Mouse (Mus musculus): Measurements from ENCODE around the gene B230104I21Rik.
A peak's percentile ranks its signal among the peaks of the same experiment; 100 is the strongest.

The B230104I21Rik gene

DNA sequence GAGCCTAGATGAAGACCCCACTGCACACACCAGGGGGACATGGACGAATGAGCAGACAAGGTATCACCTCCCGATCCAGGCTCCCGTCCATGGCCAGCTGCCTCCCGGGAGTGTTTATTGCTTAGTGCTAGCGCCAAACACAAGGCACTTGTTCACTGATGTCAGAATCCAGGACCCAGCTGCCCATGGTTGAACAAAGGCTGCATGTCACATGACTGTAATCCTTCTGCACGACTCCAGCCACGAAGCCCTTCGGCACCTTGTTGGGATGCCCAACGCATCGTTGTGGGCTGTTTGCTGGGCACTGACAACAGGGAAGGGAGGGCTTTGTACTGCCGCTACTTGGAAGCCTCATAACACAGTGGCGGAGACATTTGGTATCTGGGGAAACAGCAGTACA is at the start of gene B230104I21Rik:
Gene B230104I21Rik, plus strand, starts transcription at position 367 of the 400 bp plus-strand sequence.
- no peak for DNase-seq

DNA sequence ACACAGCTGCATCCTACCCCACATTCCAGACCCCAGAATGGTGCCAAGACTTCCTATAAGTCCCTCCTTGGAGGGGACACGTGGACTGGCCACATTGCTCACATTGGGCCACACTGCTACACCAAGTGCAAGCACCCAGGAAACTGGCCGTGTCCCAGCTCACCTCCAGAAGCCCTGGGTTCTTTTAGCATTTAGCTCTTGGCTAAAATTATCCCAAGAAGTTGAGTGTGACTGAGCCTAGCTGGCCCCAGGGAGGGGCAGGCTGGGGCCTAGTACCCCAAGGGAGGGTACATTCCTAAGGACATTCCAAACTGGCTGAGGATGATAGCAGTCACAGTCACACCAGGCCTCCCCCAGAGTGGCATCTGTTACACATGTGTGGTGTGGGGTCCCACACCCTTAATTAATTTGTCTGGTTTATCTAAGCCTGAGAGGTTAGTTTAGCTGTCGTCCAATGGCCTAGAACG is 42.2 kb upstream of the B230104I21Rik start:
- no peak for DNase-seq

DNA sequence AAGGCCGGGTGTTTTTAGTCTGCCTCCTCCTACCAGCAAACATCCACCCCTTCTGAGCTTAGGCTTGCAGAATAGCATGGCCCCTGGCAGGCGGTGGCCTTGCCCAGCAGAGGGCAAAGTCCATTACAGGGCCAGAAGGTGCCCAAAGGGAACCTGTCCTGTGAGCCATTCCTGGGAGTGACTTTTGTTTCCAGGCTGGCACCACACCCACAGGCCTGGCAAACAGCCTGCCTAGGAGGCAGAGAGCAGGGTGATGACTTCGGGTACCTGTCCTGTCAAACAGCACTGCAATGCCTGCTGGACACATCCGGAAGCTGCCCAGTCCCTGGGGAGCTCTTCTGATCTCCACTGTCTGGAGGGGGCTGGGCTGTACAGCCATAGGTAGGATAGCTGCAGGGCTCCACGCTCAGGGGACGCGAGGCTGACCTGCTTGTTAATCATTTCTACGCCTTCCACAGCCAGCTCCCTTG is 41.6 kb upstream of the B230104I21Rik start:
- no peak for DNase-seq

DNA sequence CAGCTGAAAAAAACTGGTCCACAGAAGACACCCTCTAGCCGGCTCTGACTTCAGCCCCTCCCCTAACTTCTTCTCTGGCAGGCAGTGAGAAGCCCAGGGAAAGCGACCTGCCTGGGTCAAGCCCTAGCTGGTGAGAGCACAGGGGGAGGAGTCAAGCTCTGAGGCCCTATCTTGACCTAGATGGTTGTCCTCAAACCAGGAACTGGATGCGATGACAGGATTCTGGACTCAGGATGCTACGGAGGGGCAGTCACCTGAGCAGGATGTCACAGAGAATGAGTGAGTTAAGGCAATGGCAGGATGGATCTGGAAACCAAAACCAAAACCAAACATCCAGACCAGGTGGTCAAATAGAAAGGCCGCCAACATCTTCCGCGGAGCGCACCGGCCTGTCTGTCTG is 38.2 kb upstream of the B230104I21Rik start:
- no peak for DNase-seq

DNA sequence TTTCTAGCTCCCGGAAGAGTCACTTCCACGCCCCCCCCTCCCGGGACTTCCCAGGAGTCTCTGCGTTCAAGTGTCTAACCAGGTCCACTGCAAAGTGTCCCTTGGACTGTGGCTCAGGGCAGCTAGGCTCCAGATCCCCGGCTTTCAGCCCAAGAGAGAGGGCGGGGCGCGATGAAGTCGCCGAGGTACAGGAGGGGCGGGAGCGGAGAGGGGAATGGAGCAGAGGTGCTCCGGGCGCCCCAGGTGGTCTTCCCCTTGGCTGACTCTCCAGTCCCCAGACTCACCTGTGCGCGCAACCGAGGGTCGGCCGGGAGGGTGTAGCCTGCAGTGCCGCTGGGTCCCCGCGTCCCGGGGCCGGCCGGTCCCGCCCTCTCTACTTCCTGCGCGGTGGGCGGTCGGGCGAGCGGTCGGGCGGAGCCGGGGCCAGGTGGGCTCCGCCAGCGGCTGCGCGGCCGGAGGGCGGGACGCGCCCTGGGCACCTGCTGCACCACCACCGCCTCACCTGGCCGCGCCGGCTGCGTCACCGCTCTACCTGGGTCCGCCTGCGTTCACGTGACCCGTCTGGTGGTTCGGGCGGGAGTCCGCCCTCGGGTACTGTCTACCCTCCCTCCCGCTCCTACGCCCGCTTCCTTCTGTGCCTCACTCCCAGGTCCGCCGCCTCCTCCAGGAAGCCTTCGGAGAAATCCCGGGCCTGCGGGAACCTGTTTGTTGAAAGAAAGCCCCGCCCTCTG is 36.2 kb upstream of the B230104I21Rik start:
- DNase-seq, result peak; percentile 94

DNA sequence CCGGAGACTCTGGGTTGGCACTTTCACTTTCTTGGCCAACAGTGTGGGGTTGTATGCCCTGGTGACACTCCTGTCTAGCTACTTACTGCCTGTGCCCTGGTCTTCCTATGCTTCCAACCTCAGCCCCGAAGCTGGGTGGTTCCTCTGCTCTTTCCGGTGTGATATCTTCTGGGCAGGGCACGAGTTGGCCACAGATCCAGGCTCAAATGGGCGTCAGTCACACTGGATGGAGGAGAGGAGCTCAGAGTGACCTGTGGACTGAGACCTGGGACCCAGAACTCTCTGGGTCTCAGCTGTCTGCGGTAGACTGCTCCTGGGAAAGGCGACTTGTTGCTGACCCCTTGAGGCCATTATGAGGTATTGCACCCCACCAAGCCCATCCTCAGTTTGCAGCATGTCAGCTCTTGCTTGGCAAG is 34.5 kb upstream of the B230104I21Rik start, which contains the start of gene Arhgef16:
Gene Arhgef16, minus strand, starts transcription at position 211 of the 416 bp plus-strand sequence.
- DNase-seq, result peak; percentile 93

DNA sequence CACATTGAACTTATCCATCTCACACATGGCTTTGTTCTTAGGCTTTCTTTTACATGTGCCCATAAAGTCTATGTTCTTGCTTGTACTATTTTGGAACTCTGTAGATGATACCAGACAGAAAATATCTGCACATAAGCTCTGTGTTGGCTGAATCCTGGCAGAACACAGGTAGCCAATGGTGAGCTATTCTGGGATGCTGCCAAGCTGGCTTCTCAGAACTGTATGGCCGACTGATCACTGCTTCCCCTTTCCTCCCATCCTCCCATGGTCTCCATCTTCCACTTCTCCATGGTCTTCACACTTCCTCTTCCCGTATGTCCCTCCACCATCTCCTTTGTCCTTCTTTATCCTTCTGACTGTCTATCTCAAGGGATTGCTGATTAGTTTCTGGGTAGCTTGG is 26.8 kb upstream of the B230104I21Rik start:
- no peak for DNase-seq

DNA sequence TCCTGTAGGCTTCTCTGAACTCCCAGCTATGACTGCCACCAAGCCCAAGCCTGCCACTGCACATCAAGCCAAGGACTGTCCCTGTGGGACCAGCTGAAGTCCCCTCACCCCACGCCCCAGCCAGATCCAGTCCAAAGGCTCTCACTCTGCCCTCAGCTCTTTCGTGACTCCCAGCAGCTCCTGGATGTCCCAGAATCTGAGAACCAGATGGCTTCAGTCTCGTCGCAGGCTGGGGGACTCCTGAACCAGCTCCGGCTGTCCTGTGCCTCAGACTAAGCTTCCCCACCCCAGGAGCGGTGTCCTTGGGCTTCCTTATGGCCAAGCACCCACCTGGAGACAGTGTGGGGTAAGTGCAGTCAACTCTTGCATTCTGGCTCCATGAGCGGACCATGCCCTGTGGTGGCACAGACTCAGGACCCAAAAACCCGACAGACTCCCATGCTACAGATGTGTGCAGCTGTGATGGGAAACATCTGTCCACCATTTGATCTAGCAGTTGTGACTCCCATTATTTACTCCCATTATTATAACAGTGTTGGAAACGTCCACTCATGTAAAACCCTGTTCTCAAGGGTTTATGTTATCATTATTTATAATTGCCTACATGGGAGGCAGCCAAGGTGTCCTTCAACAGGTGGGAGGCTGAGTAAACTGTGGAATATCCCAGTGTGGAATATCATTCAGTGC is 25.2 kb upstream of the B230104I21Rik start:
- no peak for DNase-seq

DNA sequence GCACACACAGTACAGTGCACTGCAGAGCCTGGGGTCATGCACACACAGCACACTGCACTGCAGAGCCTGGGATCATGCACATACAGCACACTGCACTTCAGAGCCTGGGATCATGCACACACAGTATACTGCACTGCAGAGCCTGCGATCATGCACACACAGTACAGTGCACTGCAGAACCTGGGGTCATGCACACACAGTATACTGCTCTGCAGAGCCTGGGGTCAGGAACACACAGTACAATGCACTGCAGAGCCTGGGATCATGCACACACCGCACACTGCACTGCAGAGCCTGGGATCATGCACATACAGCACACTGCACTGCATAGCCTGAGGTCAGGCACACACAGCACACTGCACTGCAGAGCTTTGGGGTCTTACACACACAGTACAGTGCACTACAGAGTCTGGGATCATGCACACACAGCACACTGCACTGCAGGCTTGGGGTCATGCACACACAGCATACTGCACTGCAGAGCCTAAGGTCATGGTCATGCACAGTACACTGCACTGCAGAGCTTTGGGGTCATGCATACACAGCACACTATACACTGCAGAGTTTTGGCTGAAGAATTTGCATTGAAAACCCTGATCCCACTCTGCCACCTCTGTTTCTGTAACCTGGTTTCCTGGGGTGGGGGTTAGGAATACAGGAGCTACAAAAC is 23.6 kb upstream of the B230104I21Rik start:
- DNase-seq, result no peak

DNA sequence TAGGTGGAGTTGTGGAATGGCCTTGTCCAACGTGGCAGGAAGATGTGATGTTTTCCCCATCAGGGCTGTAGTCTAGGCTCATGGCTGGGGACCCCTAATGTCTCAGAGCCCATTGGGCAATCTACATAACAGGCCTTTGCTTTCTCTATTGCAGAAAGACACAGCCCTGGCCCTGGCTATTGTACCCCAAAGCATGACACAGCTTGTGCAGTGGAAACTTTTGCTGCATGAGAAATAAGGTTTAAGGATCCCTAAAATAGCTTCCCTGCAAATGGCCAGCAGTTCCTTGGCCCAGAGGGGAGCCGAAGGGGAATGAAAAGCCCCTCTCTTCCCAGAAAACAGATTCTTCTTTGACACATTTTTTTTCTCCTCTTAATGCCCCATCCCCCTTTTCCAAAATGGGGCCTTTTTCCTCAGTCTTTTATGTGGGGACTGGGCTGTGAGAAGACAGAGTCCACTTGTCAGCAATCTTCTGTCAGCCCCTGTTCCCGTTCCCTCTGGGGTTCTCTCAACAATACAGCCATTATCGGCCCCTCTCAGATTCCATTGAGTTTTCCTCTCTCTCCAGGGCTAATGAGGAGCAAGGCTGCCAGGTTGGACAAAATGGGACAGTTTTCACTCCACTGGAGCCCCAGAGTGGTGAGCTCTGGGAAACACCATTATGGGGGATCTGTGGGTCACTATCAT is 22.8 kb upstream of the B230104I21Rik start:
- no peak for DNase-seq

DNA sequence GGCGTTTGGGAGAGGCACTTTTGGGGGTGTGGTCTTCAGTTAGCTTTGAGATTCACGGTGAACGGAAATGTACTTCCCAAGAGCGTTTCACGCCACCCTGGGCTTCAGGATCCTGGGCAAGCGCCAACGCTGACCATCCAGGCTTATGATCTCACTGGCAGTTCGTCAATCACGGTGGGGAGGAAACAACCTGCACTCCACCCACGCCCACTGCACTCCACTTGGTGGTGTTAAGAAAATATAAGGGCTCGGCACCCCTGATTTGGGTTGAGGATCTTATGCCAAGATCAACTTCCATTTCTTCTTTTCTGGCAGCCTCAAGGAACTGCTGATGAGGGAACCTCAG is 22.3 kb upstream of the B230104I21Rik start:
- DNase-seq, result no peak

DNA sequence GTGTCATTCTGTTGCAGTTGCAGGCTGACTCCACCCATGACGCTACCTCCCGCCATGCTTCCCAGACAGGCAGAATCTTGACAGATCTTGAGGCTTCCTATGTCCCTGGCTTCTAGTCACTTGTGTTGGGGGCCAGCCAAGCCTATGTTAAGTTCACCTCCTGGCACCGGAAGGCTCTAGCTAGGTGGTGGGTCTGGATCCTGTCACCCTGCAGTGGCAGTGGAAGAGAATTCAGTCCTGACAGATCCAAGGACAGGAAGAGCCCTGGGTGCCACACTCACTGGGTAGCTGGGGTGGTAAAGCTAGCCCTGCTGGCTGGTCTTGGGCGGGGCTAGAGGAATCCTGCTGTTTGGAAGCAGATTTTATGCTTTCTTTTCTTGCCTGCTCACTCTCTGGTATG is 10.5 kb upstream of the B230104I21Rik start:
- peak; percentile 94 for DNase-seq

DNA sequence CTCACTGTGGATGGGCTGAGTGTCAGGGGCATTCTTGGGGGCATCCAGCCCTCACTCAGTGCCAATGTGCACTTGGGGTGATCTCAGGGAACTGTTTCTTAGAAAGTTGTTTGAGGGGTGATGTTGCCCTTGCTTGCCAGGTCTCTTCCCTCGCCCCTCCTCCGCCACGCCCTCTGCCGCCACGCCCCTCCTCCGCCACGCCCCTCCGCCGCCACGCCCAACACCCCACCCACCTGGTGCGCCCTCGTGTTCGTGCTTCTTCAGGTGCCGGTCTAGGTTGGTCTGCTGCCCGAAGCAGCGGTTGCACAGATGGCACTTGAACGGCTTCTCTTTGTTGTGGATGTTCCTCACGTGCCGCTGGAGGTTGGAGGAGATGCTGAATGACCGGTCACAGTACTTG is 7.5 kb upstream of the B230104I21Rik start:
- DNase-seq, result no peak

DNA sequence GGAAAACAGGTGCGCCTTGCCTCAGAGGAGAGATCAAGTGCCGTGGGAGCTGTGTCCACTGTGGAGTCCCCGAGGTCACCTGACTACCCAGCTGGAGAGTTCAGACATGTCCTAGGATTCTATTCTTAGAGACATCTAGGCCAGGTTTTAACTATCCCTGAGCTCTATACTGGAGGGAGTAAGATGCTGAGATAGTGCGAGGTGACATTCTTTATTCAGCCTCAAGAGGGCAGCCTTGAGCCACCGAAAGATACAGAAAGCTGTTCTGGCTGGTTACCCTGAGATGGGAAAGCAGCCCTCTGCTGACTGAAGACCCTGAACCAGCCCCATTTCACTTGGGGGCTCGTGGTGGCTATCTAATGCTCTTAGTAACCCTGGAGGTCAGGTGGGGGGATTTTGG is 7.1 kb upstream of the B230104I21Rik start:
- peak; percentile 95 for DNase-seq

DNA sequence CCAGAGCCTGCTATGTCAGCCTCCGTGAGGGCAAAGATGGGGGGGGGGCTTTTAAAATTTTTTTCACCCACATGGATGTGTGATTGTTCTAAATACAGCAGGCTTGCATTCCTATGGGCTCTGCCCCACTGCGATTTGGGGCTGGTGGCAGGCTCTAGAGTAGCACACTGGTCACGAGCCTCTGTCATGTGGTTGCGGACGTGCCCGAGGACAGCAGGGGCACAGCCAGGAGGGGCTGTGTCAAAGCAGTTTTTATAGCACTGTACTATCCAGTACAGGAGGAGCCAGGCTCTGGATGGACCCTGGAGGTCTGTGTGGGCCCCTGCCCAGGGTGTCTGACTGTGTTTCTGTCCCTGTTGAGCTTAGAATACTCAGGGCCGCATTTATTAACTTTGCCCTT is 5.9 kb upstream of the B230104I21Rik start:
- DNase-seq, result peak; percentile 98

DNA sequence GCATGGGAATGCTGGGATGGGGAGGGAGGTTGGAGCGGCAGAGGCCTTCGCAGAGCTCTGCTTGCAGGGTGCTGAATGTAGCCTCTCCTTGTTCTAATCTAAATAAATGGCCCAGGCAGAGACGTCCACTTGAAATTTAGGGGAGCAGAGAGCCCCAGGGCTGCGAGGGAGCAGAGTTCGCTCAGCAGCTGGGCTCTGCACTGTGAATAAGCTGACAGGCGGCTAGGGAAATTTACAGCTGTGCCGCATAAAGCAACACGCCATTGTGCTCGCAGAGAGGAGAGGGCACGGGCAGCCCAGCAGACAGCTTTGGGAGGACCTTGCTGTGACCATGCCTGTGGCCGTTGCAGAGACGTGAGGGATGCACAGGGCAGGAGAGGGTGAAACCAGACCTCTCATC is 4.7 kb upstream of the B230104I21Rik start:
- DNase-seq, result no peak

DNA sequence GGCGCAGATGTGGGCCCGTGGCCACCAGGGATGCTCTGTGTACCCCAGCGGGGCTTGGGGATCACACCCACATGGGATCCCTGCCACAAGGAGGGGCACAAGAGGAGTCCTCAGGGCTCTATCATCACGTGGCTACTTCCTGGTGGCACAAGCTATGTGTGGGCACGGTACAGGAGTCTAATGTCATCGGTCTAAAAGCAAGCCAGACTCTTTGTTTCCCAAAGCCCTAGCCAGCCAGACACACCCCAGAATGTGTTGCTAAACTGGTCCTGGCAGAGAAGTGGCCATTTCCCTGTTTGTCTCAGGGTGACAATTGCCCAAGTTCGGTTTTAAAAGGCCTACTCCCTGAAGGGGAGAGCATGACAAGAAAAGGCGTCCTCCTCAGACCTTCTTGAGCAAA is 2.6 kb upstream of the B230104I21Rik start:
- DNase-seq, result peak; percentile 96

DNA sequence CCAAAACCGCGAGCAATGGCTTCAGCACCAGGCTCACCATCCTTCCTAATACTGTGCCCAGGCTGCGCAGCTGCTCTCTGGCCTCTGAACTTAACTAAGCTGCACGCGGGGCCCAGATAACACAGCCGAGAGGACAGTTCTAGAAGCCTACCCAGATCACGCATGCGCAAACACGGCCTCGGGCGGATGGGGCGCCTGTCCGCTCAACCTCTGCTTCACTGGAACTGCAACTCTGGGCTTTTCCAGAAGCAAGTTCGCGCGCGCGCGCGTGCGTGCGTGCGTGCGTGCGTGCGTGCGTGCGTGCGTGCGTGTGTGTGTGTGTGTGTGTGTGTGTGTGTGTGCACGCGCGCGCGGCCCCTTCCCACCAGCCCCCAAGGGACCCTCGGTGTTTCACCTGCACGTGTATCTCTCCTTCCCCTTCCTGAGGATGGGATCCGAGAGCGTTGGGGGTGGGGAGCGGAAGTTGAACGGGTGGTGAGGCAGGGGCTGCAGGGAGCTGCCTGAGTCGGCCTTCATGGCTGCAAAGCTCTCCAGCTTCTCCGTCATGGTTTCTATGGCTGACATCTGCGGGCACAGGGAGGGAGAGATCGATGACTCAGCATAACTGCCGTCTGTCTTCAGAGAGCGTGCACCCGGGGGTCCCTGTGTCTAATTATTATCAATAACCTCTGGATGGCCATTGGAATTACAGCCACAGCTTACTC is 1.1 kb upstream of the B230104I21Rik start:
- peak; percentile 96 for DNase-seq

DNA sequence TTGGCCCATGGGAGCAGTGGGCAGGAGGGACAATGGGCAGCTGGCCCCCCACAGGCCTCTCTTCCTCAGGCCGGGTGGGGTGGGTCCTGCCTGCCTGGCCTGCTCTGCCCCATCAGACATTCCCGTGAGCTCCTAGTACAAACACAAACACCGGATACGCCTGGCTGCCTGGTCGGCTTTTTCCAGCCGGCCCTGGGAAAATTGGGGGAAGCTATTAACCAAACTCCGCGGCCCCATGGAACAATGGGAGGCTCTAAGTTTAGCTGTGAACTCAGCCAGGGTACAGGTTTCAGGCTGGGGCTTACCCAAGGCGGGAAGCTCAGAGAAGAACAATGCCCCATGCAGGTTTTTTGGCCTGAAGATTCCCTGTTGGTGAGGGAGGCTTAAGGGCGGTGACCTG is 723 bp downstream of the B230104I21Rik start:
- DNase-seq, result peak; percentile 99

DNA sequence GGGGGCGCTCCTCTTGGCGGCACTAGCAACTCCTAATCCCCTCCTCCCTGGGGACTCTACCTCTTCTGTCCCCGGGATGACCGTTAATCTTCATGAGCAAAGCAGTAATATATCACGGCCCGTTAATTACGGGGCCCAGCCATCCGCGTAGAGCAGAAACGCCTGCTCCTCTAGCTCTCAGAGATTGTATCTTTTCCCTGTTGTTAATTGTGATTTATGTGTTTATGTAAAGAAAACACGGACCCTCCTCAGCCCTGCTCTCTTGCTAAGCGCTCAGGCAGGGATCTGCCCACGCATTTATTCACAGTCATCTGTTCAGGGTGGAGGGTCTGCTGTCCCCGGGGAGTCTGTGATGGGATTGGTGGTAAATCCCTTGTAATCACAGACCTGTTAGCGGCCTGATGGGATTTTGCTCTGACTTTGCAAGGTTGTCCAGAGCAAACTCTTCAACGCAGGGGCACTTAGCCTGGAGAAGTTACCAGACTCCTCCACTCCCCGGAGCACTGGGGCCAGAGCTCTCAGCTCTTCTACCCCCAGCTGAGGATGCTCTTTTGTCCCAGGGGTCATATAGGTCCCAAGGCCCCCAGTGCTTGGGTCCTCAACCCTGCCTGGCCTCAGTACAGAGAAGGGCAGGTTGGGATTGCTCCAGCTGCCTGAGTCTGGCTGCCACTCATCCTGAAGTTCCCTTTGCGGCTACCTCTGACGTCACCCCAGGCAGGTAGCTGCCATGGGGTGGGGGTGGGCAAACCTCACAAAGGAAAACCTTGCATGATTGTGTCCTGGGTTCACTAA is 11.0 kb downstream of the B230104I21Rik start:
- no peak for DNase-seq

DNA sequence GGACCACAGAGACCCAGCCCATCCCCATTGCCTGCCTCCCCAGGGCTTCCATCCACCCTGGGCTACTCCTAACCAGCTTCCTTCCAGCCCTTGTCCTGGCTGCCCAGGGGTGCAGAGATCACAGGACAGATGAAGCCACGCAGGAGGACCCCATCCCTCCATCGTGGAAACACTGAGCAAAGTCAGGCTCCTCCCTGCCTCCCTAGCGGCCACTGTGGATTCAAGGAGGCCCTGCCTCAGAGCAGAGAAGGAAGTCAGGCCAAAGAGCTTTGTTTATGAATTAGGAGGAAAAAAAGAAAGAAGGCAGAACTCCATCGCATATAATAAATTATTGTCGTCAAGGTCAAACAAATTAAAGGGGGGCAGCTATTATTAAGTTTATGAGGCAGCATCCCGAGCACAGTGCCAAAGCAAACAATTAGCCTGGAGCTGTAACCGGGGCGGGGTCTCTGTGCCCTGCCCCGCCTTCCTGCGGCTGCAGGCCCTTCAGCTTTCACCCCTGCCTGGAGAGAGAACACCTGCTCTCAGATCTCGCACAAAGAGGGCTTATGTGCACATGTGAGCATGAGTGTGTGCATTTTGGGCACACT is 12.4 kb downstream of the B230104I21Rik start:
- DNase-seq, result peak; percentile 93
